Mouse (Mus musculus): ENCODE results near the gene Pkp2. TPM values are rescaled to one million over a fixed set of nuclear protein-coding genes. Genes with fewer than 3 reads are reported as not detected.

The Pkp2 gene
- polyA plus RNA-seq (2015; fragmentation: Nextera tagmentation; extraction: Ambion mirVana): 0.24 and 0.42 TPM in 2 replicates

DNA sequence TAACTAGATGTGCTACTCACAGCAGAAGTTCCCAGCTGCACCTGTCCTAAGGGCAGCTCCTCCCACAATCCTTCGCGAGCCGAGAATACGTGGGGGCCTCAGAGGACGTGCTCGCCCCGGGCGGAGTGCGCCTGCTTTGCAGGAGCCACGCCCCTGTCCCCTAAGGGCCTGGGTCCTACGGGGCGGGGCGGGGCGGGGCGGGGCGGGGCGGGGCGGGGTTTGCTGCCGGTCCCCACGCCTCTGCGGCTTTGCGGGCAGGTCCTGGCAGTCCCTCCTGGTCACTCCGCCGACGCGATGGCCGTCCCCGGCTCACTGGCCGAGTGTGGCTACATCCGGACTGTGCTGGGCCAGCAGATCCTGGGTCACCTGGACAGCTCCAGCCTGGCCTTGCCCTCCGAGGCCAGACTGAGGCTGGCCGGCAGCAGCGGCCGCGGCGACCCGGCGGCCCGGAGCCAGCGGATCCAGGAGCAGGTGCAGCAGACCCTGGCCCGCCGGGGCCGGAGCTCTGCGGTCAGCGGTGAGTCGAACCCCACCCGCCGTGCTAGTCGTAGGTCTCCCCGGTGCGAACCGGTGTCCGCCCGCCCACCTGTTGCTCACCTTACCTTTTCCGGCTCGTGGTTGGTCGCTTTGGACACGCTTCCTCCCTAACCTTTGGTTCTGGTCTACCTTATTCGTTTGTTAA lies at the start of gene Pkp2:
Pkp2 (plus strand) TSS at position 240 of the 682 bp plus-strand sequence.

DNA sequence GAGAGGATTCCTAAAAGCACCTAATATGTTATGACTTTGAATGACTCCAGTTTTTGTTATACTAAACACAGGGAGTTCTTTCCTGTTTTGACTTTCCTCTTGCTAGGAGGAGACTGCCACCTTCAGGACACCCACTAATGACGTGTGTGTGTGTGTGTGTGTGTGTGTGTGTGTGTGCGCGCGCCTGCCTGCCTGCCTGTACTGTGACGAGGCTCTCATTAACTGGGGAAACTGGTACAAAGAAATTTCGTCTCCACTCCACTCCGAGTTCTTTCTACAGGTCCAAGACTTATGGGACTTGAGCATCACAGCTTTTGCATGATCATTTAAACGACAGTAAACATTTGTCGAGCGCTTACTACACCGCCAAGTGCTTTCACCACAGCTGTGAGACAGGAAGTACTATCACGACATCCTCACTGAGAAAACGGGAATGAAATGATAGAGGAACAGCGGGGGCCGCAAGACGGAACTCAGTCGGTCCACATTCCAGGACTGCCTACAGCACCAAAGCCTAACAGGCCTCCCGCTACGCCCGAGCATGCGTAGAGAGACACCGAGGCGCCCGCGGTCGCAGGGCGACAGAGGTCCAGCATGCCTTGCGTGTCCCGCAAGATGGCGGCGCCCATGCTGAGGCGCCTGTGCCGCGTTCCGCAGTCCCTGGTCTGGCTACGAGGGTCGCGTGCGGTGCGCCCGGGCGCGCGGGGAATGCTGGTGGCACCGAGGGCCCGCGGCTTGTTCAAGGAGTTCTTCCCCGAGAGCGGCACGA lies 89.4 kb downstream of the Pkp2 start, which contains the start of gene Yars2:
Yars2 (plus strand) TSS at position 597 of the 769 bp plus-strand sequence.

Other genes starting within 250 kb of the Pkp2 start
- gene Yars2, start 89.6 kb downstream of the Pkp2 start, polyA plus RNA-seq (2015; fragmentation: Nextera tagmentation; extraction: Ambion mirVana): 22.8 and 23.3 TPM in 2 replicates
- 28.2 and 31.2 TPM in 2 replicates for gene Dnm1l, start 145.6 kb downstream of the Pkp2 start, polyA plus RNA-seq (2015; fragmentation: Nextera tagmentation; extraction: Ambion mirVana)

All from spleen, postnatal 0 days (tissue).